Mouse (Mus musculus) heart, embryonic 14.5 days (tissue): ENCODE results near the gene Hspa1l. TPM values are rescaled to one million over a fixed set of nuclear protein-coding genes. Genes with fewer than 3 reads are reported as not detected.

Experiments
- ATAC-seq: fragments of 200-750 bp; cut with Nextera tagmentation; 2 replicates; pipeline ENCODE4 v1.8.0; 2017; ENCODE audit warnings: low read depth, moderate TSS enrichment; ENCODE audit not compliant: insufficient number of reproducible peaks, insufficient read depth, low FRiP score
- H3K27ac ChIP-seq, 2 experiments: fragments of 200-500 bp in 1 of 2; fragments of 300-500 bp in 1 of 2; sonication (generic) in 1 of 2; replicated peaks in 1 of 2; 2 replicates each; pipeline ENCODE4 v1.5.1; 2012 to 2014; ENCODE audit warnings: low read depth in 2 of 2, low read length in 2 of 2, control low read depth in 1 of 2, mild to moderate bottlenecking in 1 of 2, mixed read lengths in 1 of 2; ENCODE audit not compliant: control insufficient read depth in 1 of 2, insufficient read depth in 1 of 2
- H3K27me3 ChIP-seq: fragments of 300-500 bp; sonication (generic); 2 replicates; pipeline ENCODE4 v1.6.1; 2014; ENCODE audit warnings: mild to moderate bottlenecking, low read length, control low read depth; ENCODE audit not compliant: control insufficient read depth, insufficient read depth
- H3K36me3 ChIP-seq: fragments of 300-500 bp; sonication (generic); 2 replicates; pipeline ENCODE4 v1.6.1; 2014; ENCODE audit warnings: mild to moderate bottlenecking, control low read depth, low read length, mixed read lengths; ENCODE audit not compliant: control insufficient read depth, insufficient read depth
- H3K4me1 ChIP-seq, 2 experiments: fragments of 200-500 bp in 1 of 2; fragments of 300-500 bp in 1 of 2; sonication (generic) in 1 of 2; 2 replicates each; pipeline ENCODE4 v1.6.1; 2012 to 2014; ENCODE audit warnings: low read length in 2 of 2, control low read depth in 1 of 2, mixed read lengths in 1 of 2; ENCODE audit not compliant: control insufficient read depth in 2 of 2, insufficient read depth in 2 of 2
- H3K4me2 ChIP-seq: fragments of 300-500 bp; sonication (generic); 2 replicates; pipeline ENCODE4 v1.6.1; 2014; ENCODE audit warnings: mild to moderate bottlenecking, low read length
- H3K4me3 ChIP-seq, 2 experiments: fragments of 200-500 bp in 1 of 2; fragments of 300-500 bp in 1 of 2; sonication (generic) in 1 of 2; 2 replicates each; pipeline ENCODE4 v1.5.1; 2012 to 2014; ENCODE audit warnings: low read length in 2 of 2, mild to moderate bottlenecking in 2 of 2, control low read depth in 1 of 2, low read depth in 1 of 2, moderate library complexity in 1 of 2; ENCODE audit not compliant: control insufficient read depth in 1 of 2, insufficient read depth in 1 of 2
- H3K9ac ChIP-seq: fragments of 300-500 bp; sonication (generic); 2 replicates; pipeline ENCODE4 v1.6.1; 2014; ENCODE audit warnings: mild to moderate bottlenecking, low read length
- H3K9me3 ChIP-seq: fragments of 300-500 bp; sonication (generic); 2 replicates; pipeline ENCODE4 v1.6.1; 2016; ENCODE audit warnings: low read length, control low read depth; ENCODE audit not compliant: control insufficient read depth
- WGBS: fragments of 180-500 bp; shearing (Covaris S2); extraction: QIAGEN DNeasy Blood & Tissue Kit; methylation state at CpG from one replicate; pipeline ENCODE4 v1.1.7; 2014; 5-methylcytosine and 5-hydroxymethylcytosine counted together
- polyA plus RNA-seq: library from polyadenylated mRNA; unstranded; fragments of >200 nt; fragmentation: Nextera tagmentation; extraction: Ambion mirVana; gene quantifications from 2 replicates; pipeline ENCODE4 v1.2.1, GENCODE M21; 2014

Hspa1l gene
- polyA plus RNA-seq, 1 experiment from 2014 or later: 2.7 TPM

GRCm38 (mm10) chr17:35023756-35024155, 51.3 kb downstream of the Hspa1l start:
- H3K27me3 ChIP-seq: no peaks in the 10 kb centered on the region
- no peaks in the 10 kb centered on the region for H3K36me3 ChIP-seq
- peaks cover 25 to 34% of the 10 kb centered on the region in 2 experiments for H3K4me1 ChIP-seq
- no peak overlapping the region for H3K4me2 ChIP-seq
- no peak for ATAC-seq
- H3K27ac ChIP-seq: no peak overlapping the region
- no peaks in the 10 kb centered on the region for H3K9me3 ChIP-seq
- H3K9ac ChIP-seq: no peak overlapping the region
- WGBS: 68% methylated on average over 4 of the region's 4 CpGs
- no peak overlapping the region for H3K4me3 ChIP-seq

GRCm38 (mm10) chr17:35024261-35024660, 51.8 kb downstream of the Hspa1l start:
- no peak overlapping the region for H3K27ac ChIP-seq
- H3K4me3 ChIP-seq: no peak overlapping the region
- H3K9ac ChIP-seq: no peak overlapping the region
- H3K9me3 ChIP-seq: no peaks in the 10 kb centered on the region
- H3K36me3 ChIP-seq: no peaks in the 10 kb centered on the region
- whole genome bisulfite sequencing: 56% methylated on average over 13 of the region's 13 CpGs
- no peak overlapping the region for H3K4me2 ChIP-seq
- peaks cover 25 to 34% of the 10 kb centered on the region in 2 experiments for H3K4me1 ChIP-seq
- ATAC-seq: no peak
- H3K27me3 ChIP-seq: no peaks in the 10 kb centered on the region

- H3K4me1 ChIP-seq: peaks cover 25 to 37% of the 10 kb centered on the region in 2 experiments
- no peaks in the 10 kb centered on the region for H3K27me3 ChIP-seq
- H3K27ac ChIP-seq: no peak overlapping the region
- 65% methylated on average over 5 of the region's 10 CpGs for WGBS
- H3K9me3 ChIP-seq: no peaks in the 10 kb centered on the region
- H3K9ac ChIP-seq: no peak overlapping the region
- H3K36me3 ChIP-seq: no peaks in the 10 kb centered on the region
- H3K4me2 ChIP-seq: no peak overlapping the region
- no peak for ATAC-seq
- H3K4me3 ChIP-seq: no peak overlapping the region
Measured at GRCm38 (mm10) chr17:35024691-35025488, 52.4 kb downstream of the Hspa1l start.

GRCm38 (mm10) chr17:35026206-35026605, 53.7 kb downstream of the Hspa1l start:
- H3K27ac ChIP-seq: no peak overlapping the region
- H3K9ac ChIP-seq: no peak overlapping the region
- no peaks in the 10 kb centered on the region for H3K36me3 ChIP-seq
- no peak overlapping the region for H3K4me2 ChIP-seq
- H3K4me1 ChIP-seq: peaks cover 25 to 39% of the 10 kb centered on the region in 2 experiments
- WGBS: 75% methylated on average over 5 of the region's 5 CpGs
- no peaks in the 10 kb centered on the region for H3K27me3 ChIP-seq
- no peak for ATAC-seq
- no peak overlapping the region for H3K4me3 ChIP-seq
- no peaks in the 10 kb centered on the region for H3K9me3 ChIP-seq

GRCm38 (mm10) chr17:35027277-35028068, 55.0 kb downstream of the Hspa1l start, which contains the start of gene Sapcd1:
TSS of gene Sapcd1 (minus strand) at chr17:35028016.
- no peak within 1 kb of the TSS for H3K4me3 ChIP-seq
- H3K27ac ChIP-seq: peak within 1 kb of the TSS in 1 of 2 experiments; percentile 50; a peak in 2 of 4 replicates
- no peak within 1 kb of the TSS for H3K4me2 ChIP-seq
- 40% methylated on average over 13 of the region's 13 CpGs for WGBS
- peaks cover 19 to 30% of the 10 kb centered on the region in 2 experiments for H3K4me1 ChIP-seq
- no peak for ATAC-seq
- no peaks in the 10 kb centered on the region for H3K27me3 ChIP-seq
- peak within 1 kb of the TSS; percentile 41 for H3K9ac ChIP-seq
- no peaks in the 10 kb centered on the region for H3K9me3 ChIP-seq
- no peaks in the 10 kb centered on the region for H3K36me3 ChIP-seq

GRCm38 (mm10) chr17:35028315-35028714, 55.8 kb downstream of the Hspa1l start:
- no peak overlapping the region for H3K27ac ChIP-seq
- H3K4me2 ChIP-seq: no peak overlapping the region
- H3K9me3 ChIP-seq: no peaks in the 10 kb centered on the region
- no peak overlapping the region for H3K4me3 ChIP-seq
- peaks cover 16 to 29% of the 10 kb centered on the region in 2 experiments for H3K4me1 ChIP-seq
- no peaks in the 10 kb centered on the region for H3K27me3 ChIP-seq
- no peaks in the 10 kb centered on the region for H3K36me3 ChIP-seq
- no peak overlapping the region for H3K9ac ChIP-seq
- no peak for ATAC-seq
- WGBS: 64% methylated on average over 2 of the region's 2 CpGs
